Mouse (Mus musculus): ENCODE measurements at regions not wholly inside any gene's neighbourhood (a gene's known extent, or its start where the extent isn't known, plus 50 kb on each side); places are given as distances from the start of the nearest gene placed in this dataset.

DNA sequence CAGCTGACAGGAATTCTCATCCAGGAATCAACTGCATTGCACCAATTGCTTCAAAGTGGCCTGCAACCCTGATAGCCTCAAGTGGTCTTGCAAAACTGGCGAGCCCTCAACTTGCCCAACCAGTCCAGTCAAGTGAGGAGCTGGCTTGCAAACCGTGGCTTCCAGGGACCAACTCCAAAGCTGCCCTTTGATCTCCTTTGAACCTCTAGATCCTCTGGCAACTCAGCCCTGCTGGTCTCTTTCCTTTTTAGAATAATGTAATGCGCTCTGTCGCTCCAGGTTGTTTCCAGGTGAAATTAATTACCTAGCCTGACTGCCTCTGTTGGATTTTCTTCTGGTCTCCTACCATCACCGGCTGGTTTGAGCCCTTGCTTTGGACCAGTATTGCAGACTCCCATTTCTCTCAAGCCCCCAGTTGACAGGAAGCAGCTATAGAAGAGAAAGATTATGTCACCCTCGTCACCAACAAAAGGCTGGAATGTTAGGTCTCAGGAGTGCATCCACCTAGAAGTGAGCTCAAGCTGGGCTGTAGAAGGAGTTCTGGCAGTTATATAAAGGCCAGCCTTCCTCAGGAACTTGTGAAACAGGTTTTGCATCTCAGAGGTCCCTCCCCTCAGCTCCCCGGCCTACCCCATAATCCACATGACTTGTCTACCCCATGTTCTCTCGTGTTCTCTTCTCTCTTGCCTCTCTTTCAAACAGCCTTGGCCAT is 49.8 kb upstream of the Abcd3 start:
- DNase-seq (ENCODE audit: low spot score in 2 of 2), result no peak
